Mouse (Mus musculus) hindbrain, embryonic 14.5 days (tissue): ENCODE data around the gene Kcnq1. TPM values are rescaled to one million over a fixed set of nuclear protein-coding genes. Genes with fewer than 3 reads are reported as not detected.

ENCODE experiments used
- ATAC-seq: fragments of 200-750 bp; cut with Nextera tagmentation; 2 replicates; pipeline ENCODE4 v1.8.0; 2017; ENCODE audit warnings: moderate number of reproducible peaks, mild to moderate bottlenecking, moderate TSS enrichment, moderate library complexity; ENCODE audit not compliant: low FRiP score
- DNase-seq: peaks from one replicate; pipeline ENCODE4 v3.0.0-alpha.2; 2015; ENCODE audit warnings: low spot score
- H3K27ac ChIP-seq: fragments of 300-500 bp; sonication (generic); 2 replicates; pipeline ENCODE4 v1.5.1; 2014; ENCODE audit warnings: mild to moderate bottlenecking, moderate library complexity
- H3K27me3 ChIP-seq: fragments of 300-500 bp; sonication (generic); 2 replicates; pipeline ENCODE4 v1.6.1; 2014; ENCODE audit warnings: mild to moderate bottlenecking, low read length, mixed read lengths; ENCODE audit not compliant: control insufficient read depth, insufficient read depth
- H3K36me3 ChIP-seq: fragments of 300-500 bp; sonication (generic); replicated peaks from 2 replicates; pipeline ENCODE4 v1.6.1; 2014; ENCODE audit not compliant: control insufficient read depth, insufficient read depth
- H3K4me1 ChIP-seq: fragments of 300-500 bp; sonication (generic); replicated peaks from 2 replicates; pipeline ENCODE4 v1.6.1; 2014; ENCODE audit warnings: antibody characterized with exemption, low read length, mixed read lengths; ENCODE audit not compliant: control insufficient read depth, insufficient read depth
- H3K4me2 ChIP-seq: fragments of 300-500 bp; sonication (generic); replicated peaks from 2 replicates; pipeline ENCODE4 v1.6.1; 2014; ENCODE audit warnings: mild to moderate bottlenecking, moderate library complexity
- H3K4me3 ChIP-seq: fragments of 300-500 bp; sonication (generic); replicated peaks from 2 replicates; pipeline ENCODE4 v1.5.1; 2014; ENCODE audit warnings: mild to moderate bottlenecking, low read length
- H3K9ac ChIP-seq: fragments of 300-500 bp; sonication (generic); 2 replicates; pipeline ENCODE4 v1.6.1; 2014
- H3K9me3 ChIP-seq: fragments of 300-500 bp; sonication (generic); 2 replicates; pipeline ENCODE4 v1.6.1; 2016; ENCODE audit warnings: low read length; ENCODE audit not compliant: control insufficient read depth
- WGBS: fragments of 180-500 bp; shearing (Covaris S2); extraction: QIAGEN DNeasy Blood & Tissue Kit; methylation state at CpG from one replicate; pipeline ENCODE4 v1.1.7; 2014; 5-methylcytosine and 5-hydroxymethylcytosine counted together
- polyA plus RNA-seq: library from polyadenylated mRNA; unstranded; fragments of >200 nt; fragmentation: Nextera tagmentation; extraction: Ambion mirVana; gene quantifications from 2 replicates; pipeline ENCODE4 v1.2.1, GENCODE M21; 2014

Kcnq1 gene
- polyA plus RNA-seq, 1 experiment from 2014 or later, result 0.94 TPM

GRCm38 (mm10) chr7:143380466-143381073, 274.4 kb downstream of the Kcnq1 start:
- DNase-seq (no peak), ATAC-seq (no peak)
- Histone ChIP-seq H3K27me3 (no peaks in the 10 kb centered on the region), H3K36me3 (no peaks in the 10 kb centered on the region), H3K4me3 (no peak overlapping the region), H3K4me1 (no peaks in the 10 kb centered on the region), H3K9ac (no peak overlapping the region), H3K4me2 (no peak overlapping the region), H3K9me3 (no peaks in the 10 kb centered on the region), H3K27ac (no peak overlapping the region)
- WGBS, result 81% methylated on average over 20 of the region's 20 CpGs

GRCm38 (mm10) chr7:143386632-143387031, 280.5 kb downstream of the Kcnq1 start:
- H3K27ac ChIP-seq, result no peak overlapping the region
- H3K4me3 ChIP-seq, result no peak overlapping the region
- no peaks in the 10 kb centered on the region for H3K9me3 ChIP-seq
- peaks cover 24% of the 10 kb centered on the region for H3K4me1 ChIP-seq
- no peak overlapping the region for H3K9ac ChIP-seq
- no peak overlapping the region for H3K4me2 ChIP-seq
- H3K36me3 ChIP-seq, result no peaks in the 10 kb centered on the region
- no peak for DNase-seq
- ATAC-seq, result no peak
- no peaks in the 10 kb centered on the region for H3K27me3 ChIP-seq
- 7% methylated on average over 1 of the region's 1 CpGs for WGBS

- WGBS, result 29% methylated on average over 27 of the region's 27 CpGs
- Histone ChIP-seq H3K9ac (0 out of 2 replicates have a peak overlapping the region, but pooled peaks have one; percentile 26), H3K4me1 (peaks cover 24% of the 10 kb centered on the region), H3K4me3 (no peak overlapping the region), H3K27me3 (no peaks in the 10 kb centered on the region), H3K4me2 (peak overlapping the region; percentile 26; the same call in 1 of the 2 replicates), H3K36me3 (no peaks in the 10 kb centered on the region), H3K27ac (peak overlapping the region; percentile 48), H3K9me3 (peaks cover 7% of the 10 kb centered on the region; the same call in 1 of the 2 replicates)
- ATAC-seq, result peak; percentile 68
- peak; percentile 54 for DNase-seq
These were observed 282.9 kb downstream of the Kcnq1 start for GRCm38 (mm10) chr7:143388783-143389695.

GRCm38 (mm10) chr7:143389860-143390259, 283.7 kb downstream of the Kcnq1 start:
- no peaks in the 10 kb centered on the region for H3K36me3 ChIP-seq
- H3K27ac ChIP-seq, result no peak overlapping the region
- H3K4me2 ChIP-seq, result no peak overlapping the region
- no peaks in the 10 kb centered on the region for H3K27me3 ChIP-seq
- 50% methylated on average over 2 of the region's 2 CpGs for WGBS
- DNase-seq (peak; percentile 40), ATAC-seq (peak; percentile 40; the same call in 1 of the 2 replicates)
- H3K4me3 ChIP-seq, result no peak overlapping the region
- peaks cover 24% of the 10 kb centered on the region for H3K4me1 ChIP-seq
- no peak overlapping the region for H3K9ac ChIP-seq
- H3K9me3 ChIP-seq, result peaks cover 7% of the 10 kb centered on the region; the same call in 1 of the 2 replicates

- H3K4me1 ChIP-seq, result peaks cover 24% of the 10 kb centered on the region
- no peak overlapping the region for H3K4me3 ChIP-seq
- DNase-seq (no peak), ATAC-seq (no peak)
- no peak overlapping the region for H3K9ac ChIP-seq
- no peak overlapping the region for H3K4me2 ChIP-seq
- WGBS, result 72% methylated on average over 12 of the region's 12 CpGs
- peaks cover 7% of the 10 kb centered on the region; the same call in 1 of the 2 replicates for H3K9me3 ChIP-seq
- no peak overlapping the region for H3K27ac ChIP-seq
- no peaks in the 10 kb centered on the region for H3K36me3 ChIP-seq
- H3K27me3 ChIP-seq, result no peaks in the 10 kb centered on the region
These were observed 284.3 kb downstream of the Kcnq1 start for GRCm38 (mm10) chr7:143390277-143390948.

- H3K9me3 ChIP-seq, result peaks cover 7% of the 10 kb centered on the region; the same call in 1 of the 2 replicates
- H3K4me1 ChIP-seq, result peaks cover 6% of the 10 kb centered on the region
- no peak overlapping the region for H3K4me3 ChIP-seq
- H3K36me3 ChIP-seq, result no peaks in the 10 kb centered on the region
- no peak overlapping the region for H3K27ac ChIP-seq
- no peaks in the 10 kb centered on the region for H3K27me3 ChIP-seq
- ATAC-seq (no peak), DNase-seq (no peak)
- H3K4me2 ChIP-seq, result no peak overlapping the region
- 73% methylated on average over 9 of the region's 9 CpGs for WGBS
- H3K9ac ChIP-seq, result no peak overlapping the region
These were observed 289.0 kb downstream of the Kcnq1 start for GRCm38 (mm10) chr7:143395113-143395563.

- ATAC-seq, result no peak
- Histone ChIP-seq H3K9ac (no peak overlapping the region), H3K9me3 (no peaks in the 10 kb centered on the region), H3K4me3 (no peak overlapping the region), H3K36me3 (no peaks in the 10 kb centered on the region), H3K4me2 (no peak overlapping the region), H3K4me1 (0 out of 2 replicates have a peak, but pooled peaks cover 3% of the 10 kb centered on the region), H3K27me3 (no peaks in the 10 kb centered on the region), H3K27ac (no peak overlapping the region)
- 86% methylated on average over 10 of the region's 10 CpGs for WGBS
- DNase-seq, result no peak
These were observed 293.6 kb downstream of the Kcnq1 start for GRCm38 (mm10) chr7:143399756-143400155.

GRCm38 (mm10) chr7:143400599-143400998, 294.4 kb downstream of the Kcnq1 start:
- 32% methylated on average over 6 of the region's 6 CpGs for WGBS
- Histone ChIP-seq H3K4me1 (0 out of 2 replicates have a peak, but pooled peaks cover 3% of the 10 kb centered on the region), H3K4me2 (no peak overlapping the region), H3K27ac (no peak overlapping the region), H3K36me3 (no peaks in the 10 kb centered on the region), H3K4me3 (no peak overlapping the region), H3K27me3 (no peaks in the 10 kb centered on the region), H3K9me3 (no peaks in the 10 kb centered on the region), H3K9ac (no peak overlapping the region)
- ATAC-seq (no peak), DNase-seq (no peak)
